Mouse (Mus musculus) small intestine, adult 2 months (tissue): ENCODE results near the gene Slc25a38. TPM values are rescaled to one million over a fixed set of nuclear protein-coding genes. Genes with fewer than 3 reads are reported as not detected.

Experiments used
- H3K27ac ChIP-seq: fragments of 200-500 bp; 2 replicates; pipeline ENCODE4 v1.5.1; 2012; ENCODE audit warnings: low read depth, low read length, control low read depth, inconsistent platforms; ENCODE audit not compliant: insufficient read depth
- H3K27me3 ChIP-seq: fragments of 200-500 bp; 2 replicates; pipeline ENCODE4 v1.6.1; 2012; ENCODE audit warnings: mild to moderate bottlenecking, moderate library complexity, low read length, inconsistent platforms; ENCODE audit not compliant: control insufficient read depth, insufficient read depth
- H3K36me3 ChIP-seq: fragments of 200-500 bp; 2 replicates; pipeline ENCODE4 v1.6.1; 2012; ENCODE audit warnings: mild to moderate bottlenecking, low read length, control low read depth, inconsistent platforms; ENCODE audit not compliant: control insufficient read depth, insufficient read depth
- H3K4me1 ChIP-seq: fragments of 200-500 bp; 2 replicates; pipeline ENCODE4 v1.6.1; 2012; ENCODE audit warnings: low read length, inconsistent platforms, mixed read lengths; ENCODE audit not compliant: control insufficient read depth, insufficient read depth, insufficient read length
- H3K4me3 ChIP-seq: fragments of 200-500 bp; 2 replicates; pipeline ENCODE4 v1.5.1; 2012; ENCODE audit warnings: low read depth, mild to moderate bottlenecking, control low read depth, inconsistent platforms, low read length, moderate library complexity
- CTCF ChIP-seq: fragments of 200-500 bp; IDR thresholded peaks from 2 replicates; pipeline ENCODE4 v1.5.1; 2012; ENCODE audit warnings: low read depth, mild to moderate bottlenecking, control low read depth, inconsistent platforms, low read length, moderate library complexity, mixed read lengths; ENCODE audit not compliant: insufficient replicate concordance, insufficient read length; ENCODE audit errors: extremely low read depth
- POLR2A ChIP-seq: fragments of 200-500 bp; IDR thresholded peaks from 2 replicates; pipeline ENCODE4 v1.6.1; 2012; ENCODE audit warnings: low read depth, mild to moderate bottlenecking, control low read depth, inconsistent platforms, low read length, moderate library complexity
- WGBS: fragments of 180-500 bp; shearing (Covaris S2); methylation state at CpG from one replicate; pipeline ENCODE4 v1.1.7; 2018; 5-methylcytosine and 5-hydroxymethylcytosine counted together
- polyA plus RNA-seq: library from polyadenylated mRNA; depleted of rRNA; stranded (reverse); fragments of >200 nt; gene quantifications from 2 replicates; pipeline ENCODE4 v1.2.3, GENCODE M21; 2012

Slc25a38 gene
- polyA plus RNA-seq, 1 experiment, result 29.4 TPM

- no peak for TF ChIP-seq CTCF
- TF ChIP-seq POLR2A, result no peak
- no peaks in the 10 kb centered on the region for H3K27me3 ChIP-seq
- H3K36me3 ChIP-seq, result peaks cover 11% of the 10 kb centered on the region
- 90% methylated on average over 11 of the region's 11 CpGs for WGBS
- H3K27ac ChIP-seq, result no peak overlapping the region
- no peaks in the 10 kb centered on the region for H3K4me1 ChIP-seq
- no peak overlapping the region for H3K4me3 ChIP-seq
These were observed 25.3 kb downstream of the Slc25a38 start for GRCm38 (mm10) chr9:120135454-120135853.

GRCm38 (mm10) chr9:120140652-120141051 is 30.5 kb downstream of the Slc25a38 start:
- H3K27me3 ChIP-seq, result no peaks in the 10 kb centered on the region
- 5% methylated on average over 4 of the region's 4 CpGs for WGBS
- H3K4me1 ChIP-seq, result no peaks in the 10 kb centered on the region
- no peaks in the 10 kb centered on the region for H3K36me3 ChIP-seq
- no peak overlapping the region for H3K27ac ChIP-seq
- peak; percentile 54; the same call in 1 of the 2 replicates for TF ChIP-seq CTCF
- TF ChIP-seq POLR2A, result no peak
- H3K4me3 ChIP-seq, result no peak overlapping the region

GRCm38 (mm10) chr9:120144474-120144873 is 34.3 kb downstream of the Slc25a38 start:
- Histone ChIP-seq H3K36me3 (no peaks in the 10 kb centered on the region), H3K4me3 (no peak overlapping the region), H3K27ac (no peak overlapping the region), H3K27me3 (no peaks in the 10 kb centered on the region), H3K4me1 (no peaks in the 10 kb centered on the region)
- TF ChIP-seq POLR2A (no peak), CTCF (no peak)
- WGBS, result 78% methylated on average over 13 of the region's 13 CpGs

GRCm38 (mm10) chr9:120149222-120149828 is 39.2 kb downstream of the Slc25a38 start, which contains the start of gene Mobp:
Gene Mobp (plus strand): TSS chr9:120149707.
- no peak within 1 kb of the TSS for H3K4me3 ChIP-seq
- H3K27me3 ChIP-seq, result no peaks in the 10 kb centered on the region
- no peaks in the 10 kb centered on the region for H3K36me3 ChIP-seq
- H3K4me1 ChIP-seq, result no peaks in the 10 kb centered on the region
- H3K27ac ChIP-seq, result no peak within 1 kb of the TSS
- 78% methylated on average over 11 of the region's 11 CpGs for WGBS
- no peak for TF ChIP-seq POLR2A
- TF ChIP-seq CTCF, result no peak

- WGBS, result 40% methylated on average over 5 of the region's 5 CpGs
- Histone ChIP-seq H3K4me1 (no peaks in the 10 kb centered on the region), H3K27ac (no peak overlapping the region), H3K27me3 (no peaks in the 10 kb centered on the region), H3K36me3 (no peaks in the 10 kb centered on the region), H3K4me3 (no peak overlapping the region)
- no peak for TF ChIP-seq CTCF
- no peak for TF ChIP-seq POLR2A
These were observed 41.0 kb downstream of the Slc25a38 start for GRCm38 (mm10) chr9:120151152-120151551.

- Histone ChIP-seq H3K4me1 (no peaks in the 10 kb centered on the region), H3K36me3 (no peaks in the 10 kb centered on the region), H3K4me3 (no peak overlapping the region), H3K27me3 (no peaks in the 10 kb centered on the region), H3K27ac (no peak overlapping the region)
- 63% methylated on average over 12 of the region's 12 CpGs for WGBS
- TF ChIP-seq CTCF (no peak), POLR2A (no peak)
These were observed 41.8 kb downstream of the Slc25a38 start for GRCm38 (mm10) chr9:120151906-120152399.

GRCm38 (mm10) chr9:120158047-120158446 is 47.9 kb downstream of the Slc25a38 start:
- no peaks in the 10 kb centered on the region for H3K27me3 ChIP-seq
- no peaks in the 10 kb centered on the region for H3K36me3 ChIP-seq
- TF ChIP-seq POLR2A, result no peak
- no peak for TF ChIP-seq CTCF
- no peak overlapping the region for H3K4me3 ChIP-seq
- no peak overlapping the region for H3K27ac ChIP-seq
- no peaks in the 10 kb centered on the region for H3K4me1 ChIP-seq
- 14% methylated on average over 4 of the region's 4 CpGs for WGBS

- no peaks in the 10 kb centered on the region for H3K4me1 ChIP-seq
- H3K27ac ChIP-seq, result no peak overlapping the region
- H3K27me3 ChIP-seq, result 0 out of 2 replicates have a peak, but pooled peaks cover 2% of the 10 kb centered on the region
- WGBS, result 83% methylated on average over 16 of the region's 16 CpGs
- TF ChIP-seq POLR2A (no peak), CTCF (no peak)
- H3K36me3 ChIP-seq, result no peaks in the 10 kb centered on the region
- H3K4me3 ChIP-seq, result no peak overlapping the region
These were observed 53.7 kb downstream of the Slc25a38 start for GRCm38 (mm10) chr9:120163862-120164261.
